Mouse (Mus musculus) embryo, embryonic 9.5 days (tissue): ENCODE results near the gene Dolk.

Experiments
- DNase-seq: peaks from one replicate; pipeline ENCODE4 v3.0.0-alpha.2; 2017; ENCODE audit errors: extremely low spot score

Gene Dolk

DNA sequence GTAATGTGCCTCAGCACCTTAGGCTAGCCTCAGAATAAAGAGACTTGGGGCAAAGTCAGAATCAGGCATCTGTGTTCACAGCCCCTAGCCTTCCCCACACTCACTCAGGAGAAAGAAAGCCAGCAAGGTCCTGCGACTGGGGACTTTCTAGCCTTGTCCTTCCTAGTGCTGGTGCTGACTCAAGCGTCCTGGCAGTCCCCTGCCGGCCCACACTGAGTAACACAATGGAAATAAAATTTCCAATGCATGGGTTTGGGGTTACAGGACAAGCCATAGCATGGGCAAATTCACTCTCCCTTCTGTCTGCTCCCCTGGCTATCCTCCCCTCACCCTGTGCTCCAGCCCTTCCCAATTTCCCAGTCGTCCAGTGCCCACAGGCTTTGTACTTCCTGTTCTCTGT lies 17.8 kb downstream of the Dolk start:
- no peak for DNase-seq

DNA sequence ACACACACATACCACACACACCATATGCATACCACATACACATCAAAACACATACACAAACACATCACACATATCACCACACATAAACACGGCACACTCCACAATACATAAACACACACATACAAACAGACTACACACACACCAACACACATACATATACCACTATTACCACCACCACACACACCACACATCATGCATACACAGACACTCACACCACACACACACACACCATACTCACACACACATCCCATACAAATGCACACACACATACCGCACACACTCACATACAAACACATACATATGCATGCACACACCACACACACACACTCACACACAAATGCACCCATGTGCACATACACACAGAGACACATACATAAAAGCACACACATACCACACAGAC lies 18.7 kb downstream of the Dolk start:
- no peak for DNase-seq

DNA sequence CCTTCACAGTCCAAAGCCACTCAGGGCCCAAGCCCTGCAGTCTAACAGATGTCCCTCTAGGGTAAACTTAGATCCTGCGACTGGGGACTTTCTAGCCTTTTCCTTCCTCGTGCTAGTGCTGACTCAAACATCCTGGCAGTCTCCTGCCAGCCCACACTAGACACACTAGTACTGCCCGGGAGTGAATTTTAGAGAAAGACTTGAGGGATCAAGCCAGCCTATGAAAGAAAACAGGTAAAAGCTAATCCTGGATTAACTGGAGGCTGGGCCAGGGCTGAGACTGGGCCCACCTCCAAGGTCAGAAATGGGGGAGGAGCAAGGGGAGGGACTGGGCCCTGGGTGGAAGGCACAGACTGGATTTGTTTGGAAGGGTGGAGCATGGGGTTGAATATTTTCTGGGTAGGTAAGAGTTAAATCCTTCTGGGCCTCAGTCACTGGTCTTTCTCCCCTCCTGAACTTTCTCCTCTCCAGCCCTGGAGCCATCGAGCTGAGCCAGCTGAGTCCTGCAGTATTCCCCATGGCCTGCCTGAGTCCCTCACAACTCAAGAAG lies 19.7 kb downstream of the Dolk start:
- DNase-seq = peak; percentile 45

DNA sequence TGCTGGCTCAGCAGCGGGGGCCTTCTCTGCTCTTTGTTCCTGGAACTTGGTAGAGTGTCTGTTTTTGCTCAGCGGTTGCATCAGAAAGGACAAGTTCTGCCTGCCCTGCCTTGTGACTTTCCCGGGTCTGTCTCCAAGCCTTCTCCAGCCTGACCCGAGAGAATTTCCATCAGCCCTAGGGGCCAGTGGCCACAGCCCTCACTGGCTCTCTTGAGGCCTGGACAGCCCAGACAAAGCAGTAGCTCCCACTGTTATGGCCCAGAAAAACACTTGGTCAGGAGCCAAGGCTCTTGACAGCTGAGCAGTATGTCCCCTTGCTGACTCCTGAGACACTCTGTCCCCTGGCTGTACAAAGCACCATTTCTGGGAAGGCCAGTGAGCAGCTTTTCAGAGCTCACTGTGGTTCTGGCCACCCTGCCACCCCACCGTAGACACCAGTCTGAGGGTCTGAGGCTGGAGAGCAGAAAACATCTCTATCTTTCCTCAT lies 20.3 kb downstream of the Dolk start, which contains the start of gene Phyhd1:
Gene Phyhd1 (plus strand): TSS at position 437 of the 487 bp plus-strand sequence.
- no peak for DNase-seq

DNA sequence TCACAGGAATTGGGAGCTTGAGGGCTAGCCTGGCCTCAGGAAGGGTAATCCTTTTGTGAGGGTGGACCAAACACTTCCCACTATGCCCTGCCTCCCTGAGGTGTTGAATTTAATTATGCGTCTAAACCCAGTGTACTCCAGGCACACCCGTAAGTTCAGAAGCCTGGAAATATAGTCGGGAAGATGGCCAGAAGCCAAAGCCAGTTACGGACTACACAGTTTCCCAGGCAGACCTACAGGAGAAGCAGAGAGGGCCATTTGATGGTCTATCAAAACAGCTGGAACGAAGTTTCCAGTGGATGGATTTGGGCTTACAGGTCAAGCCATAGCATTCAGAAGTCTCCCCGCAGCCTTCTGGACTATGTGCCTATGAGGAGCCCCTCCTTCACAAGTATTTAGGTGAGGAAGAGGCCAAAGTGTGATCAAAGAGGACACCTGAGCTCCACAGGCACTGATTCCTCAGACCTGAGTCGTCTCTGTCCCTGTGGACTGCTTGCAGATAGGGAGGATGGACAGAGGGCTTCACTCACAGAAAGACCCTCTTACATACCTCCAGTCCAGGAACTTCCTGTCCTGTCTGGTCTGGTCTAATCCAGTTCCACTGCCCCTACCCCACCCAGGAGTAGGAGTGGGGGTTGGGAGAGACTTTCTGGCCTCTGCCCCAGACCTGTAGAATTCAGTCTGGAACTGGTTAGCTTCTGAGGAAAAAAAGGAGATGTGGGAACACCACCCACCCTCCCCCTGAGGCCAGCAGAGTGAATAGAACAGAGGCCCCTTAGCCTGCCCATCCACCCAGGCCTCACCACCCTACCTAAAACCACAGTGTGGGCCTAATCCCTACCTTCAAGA lies 21.2 kb downstream of the Dolk start:
- no peak for DNase-seq

DNA sequence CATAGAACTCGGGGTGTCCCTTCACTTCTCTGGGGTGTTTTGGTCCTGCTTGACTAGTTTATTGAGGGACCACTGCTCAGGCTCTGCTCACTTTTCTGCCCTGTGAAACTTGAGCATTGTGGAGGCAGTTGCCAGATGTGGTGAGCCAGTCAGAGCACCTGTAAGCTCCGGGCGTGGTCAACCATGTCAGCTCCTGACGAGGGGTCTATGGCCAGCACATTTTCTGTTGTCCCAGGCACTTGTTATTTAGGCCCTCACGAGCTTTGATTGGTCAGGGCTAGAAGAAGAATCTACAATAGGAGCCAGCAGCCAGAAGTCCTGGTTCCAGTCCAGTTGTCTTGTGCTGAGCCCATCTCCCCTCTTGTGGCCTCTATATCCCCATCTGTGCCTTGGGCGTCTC lies 22.3 kb downstream of the Dolk start:
- DNase-seq = no peak

DNA sequence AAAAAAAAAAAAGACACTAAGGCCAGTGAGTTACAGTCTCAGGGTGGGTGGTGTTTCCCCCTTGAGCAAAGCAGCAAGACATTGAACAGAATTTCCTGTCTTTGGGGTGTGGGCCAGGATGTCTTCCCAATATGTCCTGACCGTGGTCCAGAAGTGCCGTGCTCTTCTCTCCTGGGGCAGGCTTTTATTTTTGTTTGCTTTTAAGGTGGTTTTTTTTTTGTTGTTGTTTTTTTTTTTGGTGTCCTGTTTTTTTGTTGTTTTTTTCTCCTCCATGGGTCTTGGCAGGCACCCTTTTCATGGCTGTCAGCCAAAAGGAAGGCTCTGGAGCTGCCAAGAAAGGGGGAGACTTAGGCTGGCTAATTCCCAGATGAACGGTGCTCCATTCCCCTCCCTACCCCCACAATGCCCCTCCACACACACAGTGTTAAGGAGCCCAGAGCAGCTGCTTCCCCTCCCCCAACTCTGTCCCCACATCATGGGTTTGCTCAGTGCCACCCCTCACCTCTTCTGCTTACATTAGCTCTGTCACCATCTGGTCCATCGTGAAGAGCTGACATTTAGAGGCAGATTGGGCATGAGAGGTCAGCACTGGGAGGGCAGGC lies 23.2 kb downstream of the Dolk start:
- no peak for DNase-seq

DNA sequence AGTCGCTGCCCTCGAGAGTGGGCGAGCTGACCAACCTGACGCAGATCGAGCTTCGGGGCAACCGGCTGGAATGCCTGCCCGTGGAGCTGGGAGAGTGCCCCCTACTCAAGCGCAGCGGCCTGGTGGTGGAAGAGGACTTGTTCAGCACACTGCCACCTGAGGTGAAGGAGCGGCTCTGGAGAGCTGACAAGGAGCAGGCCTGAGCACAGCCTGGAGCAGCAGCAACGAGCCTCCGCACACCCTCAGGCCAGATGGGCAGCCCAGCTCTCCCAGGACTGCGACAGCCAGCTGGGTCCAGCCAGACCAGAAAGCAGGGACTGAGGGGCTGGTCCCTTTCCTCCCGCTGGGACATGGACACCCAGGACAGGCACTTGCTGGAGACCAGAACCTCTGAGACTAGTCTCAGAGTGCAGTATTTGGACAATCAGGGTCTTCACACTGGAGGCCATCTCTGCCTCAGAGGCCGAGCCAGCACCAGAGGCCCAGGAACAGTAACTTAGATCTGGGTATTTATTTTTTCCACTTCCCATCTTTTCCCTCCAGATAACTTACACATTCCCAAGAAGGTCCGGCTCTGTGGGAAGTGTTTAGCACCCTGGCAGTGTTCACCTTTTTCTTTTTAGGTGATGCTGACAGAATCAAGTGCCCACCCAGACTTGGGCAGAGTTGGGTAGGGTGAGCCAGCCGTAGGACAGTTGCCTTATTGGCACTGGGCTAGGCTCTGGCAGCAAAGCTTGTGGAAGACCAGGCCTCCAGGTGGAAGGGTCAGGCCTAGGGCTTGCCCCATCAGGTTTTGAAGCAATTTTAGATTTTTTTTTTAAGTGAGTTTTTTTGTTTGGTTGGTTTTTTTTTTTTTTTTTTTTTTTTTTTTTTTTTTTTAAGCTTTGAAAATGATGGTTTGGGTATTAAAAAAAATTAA lies 24.0 kb downstream of the Dolk start:
- no peak for DNase-seq

DNA sequence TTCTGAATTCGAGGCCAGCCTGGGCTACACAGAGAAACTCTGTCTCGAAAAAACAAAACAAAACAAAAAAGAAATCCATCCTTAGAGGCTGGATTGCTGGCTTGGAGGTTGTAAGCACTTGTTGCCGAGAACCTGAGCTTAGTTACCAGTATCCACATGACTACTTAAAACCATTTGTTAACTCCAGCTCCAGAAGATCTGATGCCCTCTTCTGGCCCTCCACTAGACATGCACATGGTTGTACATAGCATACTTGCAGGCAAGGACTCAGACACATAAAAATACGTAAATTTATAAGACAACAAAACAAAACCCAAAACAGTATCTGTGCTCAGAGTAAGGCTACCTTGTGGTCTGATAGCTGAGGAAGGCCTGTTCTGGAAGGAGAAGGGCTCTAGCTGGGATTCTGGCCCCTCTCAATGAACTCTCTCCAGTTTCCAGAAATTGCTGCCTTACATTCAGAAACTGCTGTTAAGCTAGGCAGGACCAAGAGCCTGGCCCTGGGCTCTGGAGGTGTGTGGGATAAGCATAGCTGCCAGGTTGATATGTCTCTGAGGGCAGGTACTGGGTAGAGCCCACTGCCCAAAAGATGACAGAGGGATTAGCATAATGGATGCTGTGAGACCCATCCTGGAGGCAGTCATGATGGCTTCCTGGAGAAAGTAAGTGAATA lies 24.9 kb downstream of the Dolk start:
- no peak for DNase-seq

DNA sequence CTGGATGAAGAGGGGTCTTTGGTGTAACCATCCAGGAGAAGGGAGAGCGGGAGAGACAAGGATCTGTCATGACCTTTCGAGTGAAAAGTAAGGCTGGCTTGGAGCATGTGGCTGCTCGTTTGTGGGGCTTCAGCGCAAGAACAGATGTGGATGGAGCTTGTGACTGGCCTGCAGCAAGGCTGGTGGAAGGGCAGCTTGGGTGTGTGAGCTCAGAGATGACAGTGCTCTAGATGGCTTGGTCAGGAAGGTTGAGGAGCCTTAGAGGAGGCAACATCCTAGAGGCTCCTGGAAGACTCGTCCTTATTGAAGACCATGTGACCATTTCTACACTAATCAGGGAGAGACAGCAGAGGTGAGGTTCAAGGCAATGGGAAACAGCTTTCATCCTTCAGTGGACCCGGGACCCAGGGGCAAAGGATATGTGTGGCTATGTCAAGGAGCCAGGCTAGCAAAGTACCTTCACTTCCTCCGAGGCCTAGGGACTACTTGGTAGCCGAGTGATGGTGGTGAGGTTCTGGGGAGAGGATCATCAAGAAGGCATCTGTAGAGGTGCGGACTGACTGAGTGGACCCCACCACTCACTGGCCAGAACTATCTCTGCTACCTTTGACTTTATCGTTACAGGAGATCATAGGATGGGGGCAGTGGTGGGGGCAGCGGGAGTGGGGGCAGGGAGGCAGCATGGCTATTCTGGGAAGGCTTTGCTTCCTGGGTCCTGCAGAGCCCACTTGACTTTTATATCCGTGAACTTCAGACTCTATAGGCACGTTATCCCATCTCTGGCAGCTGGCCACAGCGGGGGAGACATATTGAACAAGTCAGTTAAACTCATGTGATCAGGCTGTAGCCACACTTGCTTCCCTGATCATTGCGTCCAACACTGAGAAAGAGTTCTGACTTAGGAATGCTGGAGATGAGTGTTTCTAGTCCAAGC lies 26.7 kb downstream of the Dolk start:
- DNase-seq = no peak

DNA sequence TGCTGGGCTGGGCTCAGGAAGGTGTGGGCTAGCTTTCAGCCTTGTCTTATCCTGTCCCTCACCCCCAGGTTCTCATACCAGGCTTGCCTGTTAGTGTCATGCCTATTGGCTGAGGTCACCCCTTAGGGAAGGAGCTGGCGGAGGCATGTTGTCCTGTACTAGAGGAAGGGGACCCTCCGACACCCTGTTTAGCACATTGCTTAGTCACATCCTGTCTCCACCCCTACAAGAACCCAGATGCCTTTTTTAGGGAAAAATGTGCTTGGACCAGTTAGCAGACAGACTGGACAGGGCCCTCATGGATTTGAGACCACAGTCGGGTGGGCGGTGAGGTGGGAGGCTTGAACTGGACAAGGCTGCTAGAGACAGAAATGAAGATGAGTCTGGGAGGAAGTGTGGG lies 27.5 kb downstream of the Dolk start:
- no peak for DNase-seq

DNA sequence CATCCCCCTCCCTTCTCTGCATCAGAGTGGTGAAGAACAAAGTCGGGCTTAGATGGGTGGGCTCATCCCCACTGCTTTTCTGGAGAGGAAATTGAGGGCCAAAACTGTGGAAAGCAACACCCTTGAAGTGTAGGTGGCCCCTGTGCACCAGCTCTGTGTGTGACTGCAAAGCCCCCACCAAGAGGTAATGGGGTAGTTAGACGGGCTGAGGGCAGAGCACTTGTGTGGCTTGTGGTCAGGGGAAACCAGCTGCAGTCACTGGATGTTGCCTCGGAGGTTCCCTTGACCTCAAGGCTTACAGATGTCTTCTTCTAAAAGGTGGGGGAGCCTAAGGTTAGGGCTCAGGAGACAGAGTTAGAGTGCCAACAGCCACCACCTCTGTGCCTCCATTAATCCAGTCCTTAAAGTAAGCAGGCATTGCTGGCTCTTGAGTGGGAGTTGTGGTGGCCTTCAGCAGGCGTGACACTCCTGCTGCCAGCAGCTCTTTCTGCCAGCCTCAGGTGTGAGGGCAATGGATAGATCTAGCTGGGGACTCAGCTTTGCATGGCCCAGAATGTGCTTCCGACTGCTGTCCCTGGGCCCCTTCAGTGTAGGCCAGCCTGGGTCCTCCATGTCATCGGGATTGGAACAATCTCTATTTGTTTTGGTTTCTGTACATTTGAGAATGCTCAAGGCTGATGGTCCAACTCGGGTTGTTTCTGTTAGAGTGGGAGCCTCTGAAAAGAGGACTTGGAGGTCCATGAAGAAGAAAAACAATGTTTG lies 28.3 kb downstream of the Dolk start:
- no peak for DNase-seq

DNA sequence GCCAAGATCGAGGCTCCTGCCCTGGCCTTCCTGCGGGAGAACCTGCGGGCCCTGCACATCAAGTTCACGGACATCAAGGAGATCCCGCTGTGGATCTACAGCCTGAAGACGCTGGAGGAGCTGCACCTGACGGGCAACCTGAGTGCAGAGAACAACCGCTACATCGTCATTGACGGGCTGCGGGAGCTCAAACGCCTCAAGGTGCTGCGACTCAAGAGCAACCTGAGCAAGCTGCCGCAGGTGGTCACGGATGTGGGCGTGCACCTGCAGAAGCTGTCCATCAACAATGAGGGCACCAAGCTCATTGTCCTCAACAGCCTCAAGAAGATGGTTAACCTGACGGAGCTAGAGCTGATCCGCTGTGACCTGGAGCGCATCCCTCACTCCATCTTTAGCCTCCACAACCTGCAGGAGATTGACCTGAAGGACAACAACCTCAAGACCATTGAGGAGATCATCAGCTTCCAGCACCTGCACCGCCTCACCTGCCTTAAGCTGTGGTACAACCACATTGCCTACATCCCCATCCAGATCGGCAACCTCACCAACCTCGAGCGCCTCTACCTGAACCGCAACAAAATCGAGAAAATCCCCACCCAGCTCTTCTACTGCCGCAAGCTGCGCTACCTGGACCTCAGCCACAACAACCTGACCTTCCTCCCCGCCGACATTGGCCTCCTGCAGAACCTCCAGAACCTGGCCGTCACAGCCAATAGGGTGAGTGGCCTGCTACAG lies 29.4 kb downstream of the Dolk start:
- DNase-seq = no peak

DNA sequence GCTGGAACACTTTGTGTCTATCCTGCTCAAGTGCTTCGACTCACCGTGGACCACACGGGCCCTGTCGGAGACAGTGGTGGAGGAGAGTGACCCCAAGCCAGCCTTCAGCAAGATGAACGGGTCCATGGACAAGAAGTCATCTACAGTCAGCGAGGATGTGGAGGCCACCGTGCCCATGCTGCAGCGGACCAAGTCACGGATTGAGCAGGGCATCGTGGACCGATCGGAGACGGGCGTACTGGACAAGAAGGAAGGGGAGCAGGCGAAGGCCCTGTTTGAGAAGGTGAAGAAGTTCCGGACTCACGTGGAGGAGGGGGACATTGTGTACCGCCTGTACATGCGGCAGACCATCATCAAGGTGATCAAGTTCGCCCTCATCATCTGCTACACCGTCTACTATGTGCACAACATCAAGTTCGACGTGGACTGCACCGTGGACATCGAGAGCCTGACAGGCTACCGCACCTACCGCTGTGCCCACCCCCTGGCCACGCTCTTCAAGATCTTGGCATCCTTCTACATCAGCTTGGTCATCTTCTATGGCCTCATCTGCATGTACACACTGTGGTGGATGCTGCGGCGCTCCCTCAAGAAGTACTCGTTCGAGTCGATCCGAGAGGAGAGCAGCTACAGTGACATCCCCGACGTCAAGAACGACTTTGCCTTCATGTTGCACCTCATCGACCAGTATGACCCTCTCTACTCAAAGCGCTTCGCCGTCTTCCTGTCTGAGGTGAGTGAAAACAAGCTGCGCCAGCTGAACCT lies 30.3 kb downstream of the Dolk start:
- no peak for DNase-seq

DNA sequence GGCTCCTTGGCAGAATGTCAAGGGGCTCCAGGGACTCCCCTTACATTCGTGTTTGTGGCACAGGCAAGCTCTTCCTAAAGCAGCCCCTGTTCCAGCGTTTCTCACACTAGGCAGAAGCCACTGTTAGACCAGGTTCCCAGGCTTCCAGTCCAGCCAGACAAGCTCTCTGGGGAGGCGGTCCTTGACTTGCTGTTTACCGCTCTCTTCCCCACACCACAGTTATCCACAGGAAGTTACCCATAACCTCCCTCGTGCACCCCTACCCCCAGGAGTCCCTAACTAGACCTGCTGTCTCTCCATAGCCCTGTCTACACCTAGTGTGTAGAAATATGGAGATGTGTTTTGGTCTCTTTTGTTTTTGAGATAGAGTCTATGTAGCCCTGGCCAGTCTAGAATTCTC lies 32.3 kb downstream of the Dolk start:
- DNase-seq = no peak

DNA sequence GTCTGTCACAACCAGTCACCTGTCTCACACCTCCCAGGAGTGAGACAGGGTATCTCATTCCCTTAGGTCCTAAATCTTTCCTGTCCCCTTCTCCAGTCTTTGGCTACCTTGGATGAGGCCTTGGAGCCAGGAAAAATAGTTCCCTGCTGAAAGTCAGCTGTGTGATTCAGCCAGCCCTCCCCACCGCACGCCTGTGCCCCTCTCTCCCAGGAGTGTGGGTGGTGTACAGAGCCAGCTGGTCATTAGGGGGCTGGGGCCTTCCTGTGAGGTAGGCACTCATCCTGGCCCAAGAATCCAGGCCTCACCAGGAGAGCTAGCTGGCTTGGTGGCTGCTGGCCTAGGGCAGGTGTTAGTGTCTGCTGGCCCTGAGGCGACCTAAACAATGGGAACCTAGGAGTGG lies 33.6 kb downstream of the Dolk start:
- no peak for DNase-seq

DNA sequence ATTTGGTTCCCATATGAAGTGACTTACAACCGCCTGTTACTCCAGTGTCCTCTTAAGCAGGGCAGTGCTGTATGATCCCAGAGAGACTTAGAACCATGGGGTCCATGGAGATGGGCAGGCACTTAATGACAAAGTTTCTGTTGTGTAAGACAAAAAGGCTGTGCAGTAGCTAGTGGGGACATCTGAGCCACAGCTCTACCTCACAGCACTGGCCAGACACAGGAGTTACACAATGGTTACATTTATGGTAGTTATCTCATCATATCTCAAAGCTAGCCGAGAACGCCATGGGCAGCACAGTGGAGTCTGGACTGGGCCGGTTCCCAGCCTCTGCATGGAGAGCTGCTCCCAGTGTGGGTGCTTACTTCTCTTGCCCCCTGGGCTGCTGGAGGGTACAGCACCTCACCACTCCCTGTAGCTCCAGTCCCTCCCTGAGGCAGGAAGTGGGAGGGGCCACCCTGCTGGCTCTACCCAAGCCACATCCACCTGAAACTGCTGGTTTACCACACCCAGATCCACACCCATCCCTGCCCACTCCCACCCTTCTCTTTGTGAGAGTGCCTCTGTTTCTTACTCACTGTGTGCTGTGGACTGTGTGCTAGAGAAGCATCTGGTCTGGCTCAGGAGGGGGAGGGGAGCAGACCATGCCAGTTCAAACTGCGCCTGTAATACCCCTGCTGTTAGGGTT lies 34.6 kb downstream of the Dolk start:
- no peak for DNase-seq
